Mouse (Mus musculus): ENCODE data around the gene Stard7.
A peak's percentile ranks its signal among the peaks of the same experiment; 100 is the strongest.

Gene Stard7

DNA sequence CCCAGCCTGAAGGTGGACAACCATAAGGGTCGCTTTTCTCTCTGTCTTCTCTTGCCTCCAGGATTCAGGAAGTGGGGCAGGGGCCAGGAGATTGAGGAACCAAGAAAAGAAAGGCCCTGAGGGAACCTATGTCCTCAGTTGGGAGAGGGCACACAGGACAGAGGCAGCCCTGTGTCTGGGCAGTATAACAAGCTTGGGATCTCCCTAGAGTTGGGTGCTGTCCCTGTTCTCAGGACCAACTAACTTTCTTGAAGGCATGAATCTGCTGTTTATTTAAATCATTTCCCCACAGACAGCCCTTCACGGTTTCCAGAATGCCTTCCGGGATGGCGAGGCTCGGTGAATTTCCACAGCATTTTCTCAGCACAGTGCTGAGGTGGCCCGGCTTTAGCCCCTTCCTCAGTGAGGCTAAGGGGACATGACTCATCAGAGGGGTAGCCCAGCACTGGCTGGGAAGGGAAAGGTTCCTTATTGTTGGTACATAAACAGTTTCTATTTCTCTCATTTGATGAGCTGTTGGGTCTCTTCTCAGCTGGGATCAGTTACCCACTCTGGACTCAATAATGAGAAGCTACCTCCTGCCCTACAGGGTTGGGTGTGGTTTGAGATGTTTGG is 52.8 kb downstream of the Stard7 start:
- no peak for DNase-seq (ENCODE audit: low spot score in 2 of 2)

DNA sequence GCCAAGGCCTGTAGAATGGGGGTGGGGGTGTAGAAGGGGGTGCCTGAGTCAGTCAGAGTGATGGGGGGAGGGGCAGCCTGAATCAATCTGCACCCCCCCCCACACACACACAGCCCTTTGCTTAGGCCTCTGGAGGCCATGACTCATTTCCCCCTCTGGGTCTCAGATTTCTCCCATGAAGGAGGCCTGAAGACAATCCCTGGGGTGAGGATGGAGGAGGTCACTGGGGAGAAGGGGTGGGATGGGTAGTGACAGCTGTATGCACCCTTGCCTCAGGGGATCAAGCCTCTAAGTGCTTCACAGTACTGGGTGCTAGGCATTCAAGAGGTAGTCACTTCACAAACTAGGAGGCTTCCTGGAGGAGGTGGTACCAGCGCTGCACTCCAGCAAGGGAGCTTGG is 53.6 kb downstream of the Stard7 start:
- DNase-seq (ENCODE audit: low spot score in 2 of 2), result no peak

DNA sequence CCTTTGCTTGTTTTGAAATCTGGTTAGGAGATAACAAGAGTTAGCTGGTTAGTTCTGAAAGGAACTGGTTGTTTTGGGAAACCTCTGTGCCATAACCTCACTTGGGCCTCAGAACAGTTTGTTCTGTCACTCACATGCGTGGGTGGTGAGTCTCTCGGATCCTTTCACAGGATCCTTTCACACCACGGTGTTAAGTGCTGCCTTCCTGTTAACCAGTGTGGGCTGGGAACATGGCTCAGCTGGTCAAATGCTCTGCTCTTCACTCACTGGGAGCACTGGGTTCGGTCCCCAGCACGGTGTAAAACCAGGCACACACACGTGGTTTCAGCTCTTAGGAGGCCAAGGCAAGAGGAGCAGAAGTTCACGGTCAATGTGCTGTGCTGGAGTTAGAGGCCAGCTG is 54.4 kb downstream of the Stard7 start:
- DNase-seq (ENCODE audit: low spot score in 2 of 2), result no peak

DNA sequence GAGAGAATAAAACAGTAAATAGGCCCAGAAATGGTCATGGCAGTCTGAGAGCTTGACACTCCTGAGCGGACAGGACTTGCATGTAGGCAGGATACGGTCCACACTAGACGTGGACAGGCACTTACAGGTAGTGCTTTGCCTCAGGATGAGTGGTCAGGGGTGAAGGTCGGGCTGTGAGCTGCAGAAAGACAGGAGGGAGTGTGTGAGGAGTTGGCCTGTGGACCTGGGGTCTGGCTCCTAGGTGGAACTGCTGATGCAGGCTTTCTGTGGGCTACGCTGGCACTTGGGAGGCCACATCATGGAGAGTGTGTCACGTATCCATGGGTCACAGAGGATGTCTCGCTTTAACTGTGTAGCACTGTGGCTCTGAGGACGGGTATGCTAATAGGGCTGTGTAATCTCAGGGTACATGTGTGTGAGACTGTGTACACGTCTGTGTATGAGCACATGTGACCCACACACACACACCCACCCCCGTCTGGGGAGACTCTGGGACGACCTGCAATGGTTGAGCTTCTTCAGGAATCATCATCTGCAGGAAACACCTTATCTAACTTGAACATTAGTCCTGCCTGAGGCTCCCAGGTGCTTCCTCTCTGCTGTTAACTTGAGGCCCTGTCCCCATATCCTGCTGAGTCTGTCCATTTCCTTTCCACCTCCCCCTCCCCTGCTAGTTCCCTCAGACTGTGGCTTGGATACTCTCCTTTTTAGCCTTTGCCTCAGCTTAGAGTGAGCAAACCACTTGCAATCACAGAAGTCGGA is 58.3 kb downstream of the Stard7 start:
- no peak for DNase-seq (ENCODE audit: low spot score in 2 of 2)

DNA sequence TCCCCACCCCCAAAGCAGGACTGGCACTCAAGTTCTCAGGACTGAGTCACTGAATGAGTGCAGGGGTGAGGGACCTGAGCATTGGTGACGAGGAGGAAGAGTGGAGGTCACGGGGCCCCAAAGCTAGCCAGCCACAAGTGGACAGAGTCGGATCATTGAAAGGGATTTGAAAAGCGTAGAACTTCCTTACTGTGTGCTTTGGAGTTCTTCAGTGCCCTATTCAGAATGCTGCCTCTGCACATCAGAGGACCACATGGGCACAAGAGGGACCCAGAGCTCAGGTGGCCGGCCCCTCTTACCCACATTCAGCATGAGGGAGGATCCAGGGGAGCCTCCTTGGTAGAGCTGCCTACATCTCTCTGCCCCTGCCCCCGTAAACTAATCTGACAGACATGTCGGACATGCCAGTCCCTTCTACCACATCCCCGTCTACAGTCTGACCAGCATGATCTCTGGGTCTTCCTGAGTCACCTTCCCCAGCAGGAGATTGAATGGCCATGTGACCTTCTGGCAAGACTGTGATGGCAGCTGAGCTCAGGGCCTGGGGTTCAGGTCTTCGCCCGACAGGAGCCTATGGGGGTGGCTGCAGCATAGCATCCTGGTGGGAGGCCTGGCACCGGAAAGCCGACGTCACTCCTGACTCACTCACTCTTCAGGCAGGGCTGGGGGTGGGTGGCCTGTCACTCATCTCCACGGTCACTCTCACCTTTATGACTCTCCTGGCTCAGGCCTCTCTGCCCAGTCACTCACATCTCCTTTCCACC is 63.0 kb downstream of the Stard7 start:
- DNase-seq (ENCODE audit: low spot score in 2 of 2), result peak in 1 of 2 experiments; percentile 51

DNA sequence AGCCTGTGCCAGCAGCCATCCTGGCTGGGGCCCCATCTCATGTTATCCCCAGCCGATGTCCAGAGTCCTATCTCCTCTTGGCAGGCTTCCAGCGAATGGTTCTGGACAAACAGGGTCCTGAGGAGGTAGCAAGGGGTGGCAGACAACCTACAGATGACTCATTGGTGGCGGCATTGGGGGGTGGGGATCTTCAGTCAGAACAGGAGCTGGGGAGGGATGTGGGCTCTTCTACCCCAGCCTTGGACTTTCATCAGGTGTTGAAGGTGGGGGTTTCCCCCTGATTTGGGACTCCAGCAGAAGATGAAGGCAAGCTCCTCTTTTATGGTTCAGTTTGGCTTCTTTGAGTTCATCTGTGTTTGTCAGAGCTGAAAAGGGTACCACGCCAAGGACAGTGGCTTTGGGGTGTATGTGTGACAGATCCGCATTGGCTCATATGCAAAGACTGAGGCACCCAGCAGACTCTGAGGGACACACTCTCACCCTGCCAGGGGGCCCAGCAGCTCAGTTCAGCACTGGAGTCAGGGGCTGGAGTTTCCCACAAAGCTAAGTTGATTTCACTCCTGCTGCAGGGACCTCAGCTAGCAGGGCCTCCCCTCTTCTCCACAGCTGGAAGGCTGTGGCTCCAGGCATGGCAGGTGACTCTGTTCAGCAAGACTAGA is 64.1 kb downstream of the Stard7 start:
- DNase-seq (ENCODE audit: low spot score in 2 of 2), result peak in 1 of 2 experiments; percentile 49

DNA sequence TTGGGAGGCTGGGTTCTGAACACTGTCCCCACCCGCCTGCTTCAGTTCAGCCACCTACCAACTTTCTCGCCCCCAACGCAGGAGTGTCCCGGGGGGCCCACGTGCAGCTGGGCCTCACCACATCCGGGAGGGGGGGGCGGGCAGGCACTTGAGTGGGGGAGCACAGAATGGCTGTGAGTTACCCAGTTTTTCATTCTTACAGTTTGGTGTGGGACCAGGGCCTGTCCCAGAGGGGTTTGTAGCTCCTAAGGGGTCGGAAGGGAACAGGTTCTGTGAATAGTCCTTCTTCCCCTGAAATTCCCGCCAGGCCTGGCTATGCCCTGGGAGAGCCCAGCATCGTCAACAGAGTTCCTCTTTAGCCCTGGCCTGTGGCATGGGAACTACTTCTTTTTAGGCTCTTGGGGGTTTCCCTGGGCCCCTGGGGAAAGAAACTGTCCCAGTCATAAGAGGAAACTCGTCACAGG is 65.1 kb downstream of the Stard7 start:
- peak; percentile 54 to 82 for DNase-seq (ENCODE audit: low spot score in 2 of 2)

DNA sequence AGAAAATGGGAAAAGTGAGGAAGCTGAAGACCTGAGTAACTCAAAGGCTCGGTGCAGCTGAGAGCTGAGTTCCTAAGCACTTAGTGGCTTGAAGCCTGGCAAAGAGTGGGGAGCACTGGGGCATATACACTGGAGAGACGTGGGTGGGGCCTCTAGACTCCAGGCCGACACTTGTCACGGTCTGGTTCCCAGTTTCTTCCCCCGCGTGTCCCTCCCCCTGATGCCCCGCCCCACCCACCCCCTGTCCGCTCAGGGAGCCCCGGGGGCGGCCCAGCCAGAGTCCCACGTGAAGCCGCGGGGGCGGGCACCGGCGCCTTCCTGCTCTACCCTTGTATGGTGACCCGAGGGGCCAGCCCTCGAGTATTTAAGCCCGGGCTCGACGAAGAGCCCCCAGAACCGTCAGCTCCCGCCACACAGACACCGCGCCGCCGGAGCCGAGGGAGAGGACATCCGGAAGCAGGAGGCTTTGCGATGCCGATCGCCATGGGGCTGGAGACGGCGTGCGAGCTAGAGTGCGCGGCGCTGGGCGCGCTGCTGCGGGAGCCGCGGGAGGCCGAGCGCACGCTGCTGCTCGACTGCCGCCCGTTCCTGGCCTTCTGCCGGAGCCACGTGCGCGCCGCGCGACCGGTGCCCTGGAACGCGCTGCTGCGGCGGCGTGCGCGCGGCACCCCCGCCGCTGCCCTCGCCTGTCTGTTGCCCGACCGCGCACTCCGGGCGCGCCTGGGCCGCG is 65.9 kb downstream of the Stard7 start, which contains the start of gene Dusp2:
Gene Dusp2 (plus strand): TSS at position 393 of the 730 bp plus-strand sequence.
- peak; percentile 80 to 92 for DNase-seq (ENCODE audit: low spot score in 2 of 2)

DNA sequence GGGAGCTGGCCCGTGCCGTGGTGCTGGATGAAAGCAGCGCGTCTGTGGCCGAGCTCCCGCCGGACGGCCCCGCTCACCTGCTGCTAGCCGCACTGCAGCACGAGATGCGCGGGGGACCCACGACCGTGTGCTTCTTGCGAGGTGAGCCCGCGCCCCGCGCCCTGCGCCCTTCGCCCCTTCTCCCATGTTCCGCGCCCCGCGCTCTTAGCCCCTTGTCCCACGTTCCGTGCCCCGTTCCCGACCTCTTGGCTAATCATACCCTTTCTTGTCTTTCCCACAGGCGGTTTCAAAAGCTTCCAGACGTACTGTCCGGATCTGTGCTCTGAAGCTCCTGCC is 66.4 kb downstream of the Stard7 start:
- DNase-seq (ENCODE audit: low spot score in 2 of 2), result no peak

DNA sequence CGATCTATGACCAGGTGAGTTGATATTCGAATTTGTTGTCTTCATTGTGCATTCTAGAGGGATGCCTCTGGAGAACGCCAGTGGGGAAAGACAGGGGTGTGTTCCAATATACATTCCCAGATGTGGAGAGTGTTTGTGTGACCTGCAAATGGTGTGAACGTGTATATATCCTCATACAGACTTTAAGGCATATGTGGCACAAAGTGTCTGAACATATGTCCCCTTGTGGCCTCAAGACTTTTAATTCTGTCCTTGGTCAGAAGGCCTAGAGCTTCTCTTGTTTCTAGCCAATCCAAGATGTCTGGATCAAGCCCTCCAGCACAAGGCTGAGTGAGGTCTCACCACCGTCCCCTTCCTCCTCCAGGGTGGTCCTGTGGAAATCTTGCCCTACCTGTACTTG is 66.9 kb downstream of the Stard7 start:
- no peak for DNase-seq (ENCODE audit: low spot score in 2 of 2)

DNA sequence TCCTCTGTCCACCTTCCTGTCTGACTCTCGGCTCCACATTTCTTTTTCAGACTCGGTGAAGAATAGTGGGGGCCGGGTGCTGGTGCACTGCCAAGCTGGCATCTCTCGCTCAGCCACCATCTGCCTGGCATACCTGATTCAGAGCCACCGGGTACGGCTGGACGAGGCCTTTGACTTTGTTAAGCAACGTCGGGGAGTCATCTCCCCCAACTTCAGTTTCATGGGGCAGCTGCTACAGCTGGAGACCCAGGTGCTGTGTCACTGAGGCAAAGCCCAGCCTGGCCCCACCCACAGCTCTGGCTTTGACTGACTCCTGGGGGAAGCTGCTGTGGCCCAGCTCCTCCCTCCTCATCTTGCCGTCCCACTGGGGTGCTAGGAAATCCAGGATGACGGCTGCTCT is 67.5 kb downstream of the Stard7 start:
- peak in 1 of 2 experiments; percentile 54 for DNase-seq (ENCODE audit: low spot score in 2 of 2)

DNA sequence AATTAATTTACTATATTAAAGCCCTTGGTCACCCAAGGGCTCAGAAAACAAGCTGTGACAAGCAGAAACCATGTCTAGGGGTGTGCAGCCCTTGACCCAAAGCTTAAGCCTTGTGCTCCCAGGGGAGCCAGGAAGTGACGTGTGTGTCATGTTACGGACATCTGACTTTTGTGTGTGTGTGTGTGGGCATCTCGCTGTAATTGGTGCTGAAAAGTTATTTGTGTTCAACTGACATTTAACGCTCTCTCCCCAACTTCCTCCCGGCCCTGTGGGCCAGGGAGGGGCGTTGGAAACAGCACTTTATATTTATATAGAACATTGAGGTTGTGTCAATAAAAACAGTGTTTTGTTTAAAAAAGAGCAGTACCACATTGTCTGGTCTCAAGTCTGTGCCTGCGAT is 68.0 kb downstream of the Stard7 start:
- DNase-seq (ENCODE audit: low spot score in 2 of 2), result peak in 1 of 2 experiments; percentile 62

DNA sequence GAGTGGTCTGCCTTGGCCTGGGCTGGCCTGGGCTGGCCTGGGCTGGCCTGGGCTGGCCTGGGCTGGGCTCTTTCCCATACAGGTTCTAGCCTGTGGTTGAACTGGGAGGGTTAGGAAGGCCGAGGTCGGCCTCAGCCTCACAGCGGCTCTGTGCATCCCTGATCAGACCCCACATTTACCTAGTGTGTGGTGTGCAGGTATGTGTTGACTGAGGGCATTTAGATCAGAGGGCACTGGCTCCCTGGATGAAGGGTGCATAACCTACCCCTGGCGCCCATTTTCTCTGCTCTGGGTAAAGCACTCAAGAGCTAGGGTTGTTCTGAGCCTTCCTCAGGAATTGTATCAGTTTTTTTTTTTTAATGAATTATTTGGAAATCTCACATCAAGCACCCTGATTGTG is 68.4 kb downstream of the Stard7 start, which contains the start of gene Astl:
Gene Astl (plus strand): TSS at position 224 of the 400 bp plus-strand sequence.
- DNase-seq (ENCODE audit: low spot score in 2 of 2), result no peak

DNA sequence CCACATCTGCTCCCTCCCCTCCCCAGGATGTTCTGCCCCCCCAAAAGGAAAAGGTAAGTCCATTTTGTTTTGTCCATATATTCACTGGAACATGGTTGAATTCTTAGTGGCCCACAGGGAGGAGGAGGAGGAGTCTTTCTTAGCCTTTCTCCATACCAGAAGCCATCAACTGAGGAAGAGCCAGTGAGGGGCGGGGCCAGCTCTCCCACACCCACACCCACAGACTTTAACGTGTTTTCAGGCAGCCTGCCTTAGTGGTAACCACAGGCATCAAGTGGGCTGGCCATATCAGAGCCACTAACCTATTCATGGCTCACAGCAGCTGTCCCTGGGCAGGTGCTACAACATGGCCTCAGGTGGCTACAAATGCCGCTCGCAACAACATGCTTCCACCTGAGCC is 68.8 kb downstream of the Stard7 start:
- peak in 1 of 2 experiments; percentile 57 for DNase-seq (ENCODE audit: low spot score in 2 of 2)

DNA sequence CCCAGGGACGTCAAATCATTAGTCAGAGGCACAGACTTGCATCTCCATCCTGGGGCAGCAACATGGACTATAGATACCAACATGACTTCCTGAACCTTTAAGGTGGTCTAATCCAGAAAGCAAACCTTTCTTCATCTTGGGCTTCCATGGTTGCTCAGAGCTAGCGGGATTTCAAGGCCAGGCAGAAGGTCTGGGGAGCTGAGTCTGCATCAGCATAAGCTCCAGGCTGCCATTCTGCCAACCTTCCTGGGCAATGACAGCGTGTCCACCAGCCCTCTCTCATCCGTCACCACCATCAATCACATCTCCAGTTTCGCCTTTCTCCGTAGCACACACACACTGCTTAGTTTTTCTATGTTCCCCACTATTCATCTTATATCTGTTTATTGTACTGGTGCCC is 69.2 kb downstream of the Stard7 start:
- DNase-seq (ENCODE audit: low spot score in 2 of 2), result no peak

DNA sequence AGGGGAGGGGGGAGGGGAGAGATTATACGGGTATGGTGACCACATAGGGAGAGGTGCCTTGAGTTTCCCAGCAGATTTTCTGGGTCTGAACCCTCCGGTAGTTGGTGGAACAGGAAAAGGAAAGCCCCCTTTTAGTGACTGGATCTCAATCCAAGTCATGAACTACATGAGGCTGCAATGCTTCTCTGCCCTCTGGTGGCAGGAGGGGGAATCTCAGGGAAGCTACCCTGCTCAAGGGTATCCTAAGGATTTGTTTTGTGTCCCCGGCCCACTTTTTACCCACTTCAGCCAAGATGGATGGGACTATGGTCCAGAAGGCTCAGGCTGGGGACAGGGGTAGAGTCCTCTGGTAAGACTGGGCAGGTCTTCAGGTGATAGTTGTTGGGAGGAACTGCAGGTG is 71.1 kb downstream of the Stard7 start:
- DNase-seq (ENCODE audit: low spot score in 2 of 2), result peak; percentile 49 to 79

DNA sequence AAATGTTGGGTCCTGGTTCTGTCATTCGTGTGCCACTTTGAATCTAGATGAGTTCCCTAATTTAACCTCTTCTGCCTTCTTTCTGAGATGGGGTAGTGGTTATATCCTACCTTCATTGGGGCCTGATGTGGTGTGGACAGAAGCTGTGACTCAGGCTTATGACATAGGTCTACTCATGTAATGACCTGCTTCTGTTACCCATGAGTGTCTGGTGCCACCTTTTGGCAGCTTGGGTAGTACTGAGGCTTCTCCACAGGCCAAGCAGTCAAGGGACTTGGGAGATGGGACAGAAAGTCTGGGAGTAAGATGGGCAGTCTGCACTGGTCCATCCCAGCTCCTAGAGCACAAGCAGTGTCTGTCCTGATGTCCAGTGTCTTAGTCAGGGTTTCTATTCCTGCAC is 76.3 kb downstream of the Stard7 start:
- no peak for DNase-seq (ENCODE audit: low spot score in 2 of 2)

DNA sequence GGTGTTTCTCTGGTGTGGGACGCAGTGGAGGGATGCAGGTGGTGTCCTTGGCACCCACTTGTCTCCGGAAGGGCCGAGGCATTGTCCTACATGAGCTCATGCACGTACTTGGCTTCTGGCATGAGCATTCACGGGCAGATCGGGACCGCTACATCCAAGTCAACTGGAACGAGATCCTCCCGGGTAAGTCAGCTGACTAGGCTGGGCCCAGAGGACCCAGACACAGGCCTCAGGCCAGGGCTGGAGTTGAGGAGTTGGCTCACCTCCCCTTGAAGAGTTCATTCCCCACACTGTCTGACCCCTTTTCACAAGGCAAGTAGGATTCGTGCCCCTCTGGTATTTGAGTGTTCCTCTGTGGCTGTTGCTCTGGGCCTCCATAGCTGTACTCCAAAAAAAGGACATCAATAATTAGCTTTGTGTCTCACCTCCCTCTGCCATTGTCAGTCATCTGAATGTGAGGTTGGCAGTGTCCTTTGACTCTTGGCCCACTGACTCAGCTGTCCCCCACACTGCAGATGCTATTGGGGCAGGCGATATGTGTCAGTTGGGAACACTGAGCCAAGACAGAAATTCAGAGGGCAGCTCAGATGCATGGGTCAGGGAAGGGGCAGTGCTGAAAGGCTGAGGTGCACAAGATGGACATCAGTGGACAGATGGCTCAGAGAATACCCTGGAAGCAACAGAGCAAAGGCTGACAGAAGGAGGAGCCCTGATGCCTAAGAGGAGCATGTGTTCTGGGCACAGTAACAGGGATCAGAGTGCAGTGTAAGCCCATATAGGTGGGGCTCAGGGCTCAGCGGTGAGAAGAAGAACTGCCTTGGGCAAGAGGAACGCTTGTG is 77.3 kb downstream of the Stard7 start:
- DNase-seq (ENCODE audit: low spot score in 2 of 2), result no peak
